Mouse (Mus musculus): ENCODE measurements around the gene Rnf5. TPM values are rescaled to one million over a fixed set of nuclear protein-coding genes. Genes with fewer than 3 reads are reported as not detected.

Gene Rnf5
- total RNA-seq, 1 experiment = 22.8 TPM

DNA sequence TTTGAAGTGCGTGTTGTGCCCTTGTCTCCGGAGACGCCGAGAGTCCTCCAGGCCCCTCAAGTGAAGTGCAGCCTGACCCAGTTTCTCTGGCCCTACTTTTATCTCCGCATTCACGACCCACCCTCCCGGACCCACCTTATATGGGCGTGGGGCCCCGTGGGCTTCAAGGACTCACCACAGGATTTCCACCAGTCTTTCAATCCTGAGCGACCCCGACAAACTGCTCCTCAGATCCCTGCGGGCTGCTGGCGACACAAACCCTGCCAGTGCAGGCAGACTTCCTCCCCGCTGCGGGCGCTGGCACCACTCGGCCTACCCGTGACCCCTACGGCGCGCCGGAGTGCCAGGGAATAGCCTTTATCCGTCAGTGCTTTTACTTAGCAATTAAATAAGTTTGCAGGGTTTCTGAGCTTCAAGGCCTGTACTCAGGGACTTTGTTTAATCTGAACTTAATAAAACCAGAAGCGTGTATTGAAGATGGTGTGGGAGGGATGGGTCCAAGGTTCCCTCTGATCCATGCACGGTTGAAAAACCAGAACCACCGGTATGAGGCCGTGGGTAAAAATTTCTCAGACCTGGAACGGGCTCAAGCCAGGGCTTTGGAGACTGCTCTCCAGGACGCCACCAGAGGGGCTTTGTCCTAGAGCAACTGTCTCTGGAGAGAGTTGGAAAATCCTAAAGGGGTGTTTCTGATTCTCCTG, 24.6 kb upstream of the Rnf5 start, which contains the start of gene Ppt2:
Ppt2 (minus strand) TSS at position 568 of the 701 bp plus-strand sequence.
- Histone ChIP-seq H3K9ac (ENCODE audit: insufficient read depth, low read depth, low read length, poor library complexity, severe bottlenecking) (peak within 1 kb of the TSS; percentile 76), H3K36me3 (ENCODE audit: control insufficient read depth, insufficient read depth, low read length, poor library complexity, severe bottlenecking) (peaks cover 4% of the 10 kb centered on the region; the same call in 1 of the 2 replicates), H3K4me3 (ENCODE audit: insufficient read depth in 1 of 2, low read depth in 1 of 2, low read length in 2 of 2, poor library complexity in 1 of 2, severe bottlenecking in 1 of 2) (peak within 1 kb of the TSS; percentile 52 to 80), H3K9me3 (ENCODE audit: control insufficient read depth, insufficient read depth, low read depth, low read length) (no peaks in the 10 kb centered on the region), H3K27ac (ENCODE audit: insufficient read depth, low read depth, low read length, poor library complexity, severe bottlenecking) (no peak within 1 kb of the TSS; the same call in 1 of the 2 replicates), H3K4me1 (ENCODE audit: control insufficient read depth in 2 of 2, insufficient read depth in 2 of 2, low read length in 2 of 2, poor library complexity in 1 of 2) (peaks cover 6 to 30% of the 10 kb centered on the region in 2 experiments; a peak in 3 of 4 replicates)
- in situ Hi-C loops (cut with MboI; ENCODE audit: low sequenced_read_pairs in 2 of 2, unreplicated experiment in 2 of 2) = no loop called here
- no peak for DNase-seq (ENCODE audit: low read depth, low spot score)
- no peak for TF ChIP-seq CHD2 (IDR thresholded peaks at IDR 0.05; ENCODE audit: low read depth, low read length)
- no peak for TF ChIP-seq HCFC1 (IDR thresholded peaks at IDR 0.05; ENCODE audit: borderline replicate concordance, insufficient read depth, low read length)
- TF ChIP-seq ZC3H11A (IDR thresholded peaks at IDR 0.05; ENCODE audit: borderline replicate concordance, low read depth, low read length) = no peak
- TF ChIP-seq ZNF384 (IDR thresholded peaks at IDR 0.05; ENCODE audit: low read depth, low read length) = no peak
- TF ChIP-seq MAFK (IDR thresholded peaks at IDR 0.05; ENCODE audit: insufficient read depth, low read depth, low read length) = no peak

DNA sequence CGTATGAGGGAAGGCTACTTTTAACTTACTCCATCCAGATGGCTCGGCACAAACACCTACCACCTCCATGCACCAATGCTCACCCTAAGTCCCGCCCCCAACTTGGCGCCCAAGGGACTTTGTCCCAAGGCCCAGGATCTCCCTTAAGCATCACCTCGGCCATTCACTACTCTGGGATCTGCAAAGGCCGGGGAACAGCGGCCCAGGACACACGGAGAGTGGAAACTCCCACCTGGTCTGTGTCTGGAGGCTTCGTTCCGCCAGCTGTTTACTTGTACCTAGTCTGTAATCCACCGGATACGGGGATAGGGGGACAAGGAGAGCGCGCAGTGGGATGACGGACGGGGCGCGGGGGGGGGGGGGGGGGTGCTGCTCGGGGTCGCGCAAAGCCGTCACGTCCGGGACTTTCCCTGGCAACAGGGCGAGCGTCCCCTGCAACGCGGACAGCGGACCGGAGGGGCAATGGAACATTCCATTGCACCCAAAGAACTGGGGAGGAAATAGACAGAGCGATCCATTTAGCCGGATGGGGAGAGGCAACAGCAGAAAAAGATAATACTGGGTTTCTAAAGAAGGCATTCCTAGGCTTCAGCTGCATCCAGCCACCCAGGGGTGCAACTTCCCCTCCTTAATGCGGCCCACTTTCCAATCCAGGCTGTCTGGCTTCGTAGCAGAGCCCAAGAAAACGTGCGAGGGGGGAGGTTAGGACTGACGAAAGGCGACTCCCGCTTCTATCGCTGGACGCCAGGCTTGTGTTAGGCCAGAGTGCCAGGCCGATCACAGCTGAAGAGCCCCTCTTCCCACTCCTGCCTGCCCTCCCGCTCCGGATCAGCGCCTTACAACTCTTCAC, 23.8 kb upstream of the Rnf5 start:
- in situ Hi-C loops (cut with MboI; ENCODE audit: low sequenced_read_pairs in 2 of 2, unreplicated experiment in 2 of 2) = no loop called here
- Histone ChIP-seq H3K36me3 (ENCODE audit: control insufficient read depth, insufficient read depth, low read length, poor library complexity, severe bottlenecking) (peaks cover 4% of the 10 kb centered on the region; the same call in 1 of the 2 replicates), H3K4me1 (ENCODE audit: control insufficient read depth in 2 of 2, insufficient read depth in 2 of 2, low read length in 2 of 2, poor library complexity in 1 of 2) (peaks cover 6 to 31% of the 10 kb centered on the region in 2 experiments; a peak in 3 of 4 replicates), H3K9me3 (ENCODE audit: control insufficient read depth, insufficient read depth, low read depth, low read length) (no peaks in the 10 kb centered on the region), H3K9ac (ENCODE audit: insufficient read depth, low read depth, low read length, poor library complexity, severe bottlenecking) (peak overlapping the region; percentile 76), H3K27ac (ENCODE audit: insufficient read depth, low read depth, low read length, poor library complexity, severe bottlenecking) (peak overlapping the region; percentile 33), H3K4me3 (ENCODE audit: insufficient read depth in 1 of 2, low read depth in 1 of 2, low read length in 2 of 2, poor library complexity in 1 of 2, severe bottlenecking in 1 of 2) (peak overlapping the region; percentile 67 to 80)
- no peak for TF ChIP-seq ZC3H11A (IDR thresholded peaks at IDR 0.05; ENCODE audit: borderline replicate concordance, low read depth, low read length)
- TF ChIP-seq MAFK (IDR thresholded peaks at IDR 0.05; ENCODE audit: insufficient read depth, low read depth, low read length) = no peak
- TF ChIP-seq CHD2 (IDR thresholded peaks at IDR 0.05; ENCODE audit: low read depth, low read length) = no peak
- no peak; the same call in 1 of the 2 replicates for TF ChIP-seq HCFC1 (IDR thresholded peaks at IDR 0.05; ENCODE audit: borderline replicate concordance, insufficient read depth, low read length)
- no peak for DNase-seq (ENCODE audit: low read depth, low spot score)

DNA sequence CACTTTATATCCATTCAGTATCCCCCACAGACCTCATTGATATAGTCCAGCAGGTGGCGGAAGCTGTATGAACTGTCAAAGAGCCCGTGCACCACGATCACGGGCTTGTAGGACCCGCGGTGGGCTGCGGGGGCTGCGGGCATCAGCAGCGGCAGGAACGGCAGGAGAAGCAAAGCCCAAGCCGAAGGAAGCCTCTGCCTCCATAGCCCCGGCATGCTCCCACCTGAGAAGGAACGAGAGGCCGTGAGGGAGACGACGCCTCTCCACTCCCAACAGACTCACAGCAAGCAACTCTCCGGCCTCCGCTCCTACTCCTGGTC, 23.2 kb upstream of the Rnf5 start:
- TF ChIP-seq ZC3H11A (IDR thresholded peaks at IDR 0.05; ENCODE audit: borderline replicate concordance, low read depth, low read length) (no peak), ZNF384 (IDR thresholded peaks at IDR 0.05; ENCODE audit: low read depth, low read length) (no peak), MAFK (IDR thresholded peaks at IDR 0.05; ENCODE audit: insufficient read depth, low read depth, low read length) (no peak), HCFC1 (IDR thresholded peaks at IDR 0.05; ENCODE audit: borderline replicate concordance, insufficient read depth, low read length) (no peak), CHD2 (IDR thresholded peaks at IDR 0.05; ENCODE audit: low read depth, low read length) (no peak)
- H3K27ac ChIP-seq (ENCODE audit: insufficient read depth, low read depth, low read length, poor library complexity, severe bottlenecking) = peak overlapping the region; percentile 33
- no peak for DNase-seq (ENCODE audit: low read depth, low spot score)
- in situ Hi-C loops (cut with MboI; ENCODE audit: low sequenced_read_pairs in 2 of 2, unreplicated experiment in 2 of 2) = no loop called here
- H3K9ac ChIP-seq (ENCODE audit: insufficient read depth, low read depth, low read length, poor library complexity, severe bottlenecking) = peak overlapping the region; percentile 69
- no peaks in the 10 kb centered on the region for H3K9me3 ChIP-seq (ENCODE audit: control insufficient read depth, insufficient read depth, low read depth, low read length)
- peaks cover 6 to 31% of the 10 kb centered on the region in 2 experiments; a peak in 3 of 4 replicates for H3K4me1 ChIP-seq (ENCODE audit: control insufficient read depth in 2 of 2, insufficient read depth in 2 of 2, low read length in 2 of 2, poor library complexity in 1 of 2)
- peaks cover 6% of the 10 kb centered on the region; the same call in 1 of the 2 replicates for H3K36me3 ChIP-seq (ENCODE audit: control insufficient read depth, insufficient read depth, low read length, poor library complexity, severe bottlenecking)
- H3K4me3 ChIP-seq (ENCODE audit: insufficient read depth in 1 of 2, low read depth in 1 of 2, low read length in 2 of 2, poor library complexity in 1 of 2, severe bottlenecking in 1 of 2) = peak overlapping the region; percentile 67 to 80

DNA sequence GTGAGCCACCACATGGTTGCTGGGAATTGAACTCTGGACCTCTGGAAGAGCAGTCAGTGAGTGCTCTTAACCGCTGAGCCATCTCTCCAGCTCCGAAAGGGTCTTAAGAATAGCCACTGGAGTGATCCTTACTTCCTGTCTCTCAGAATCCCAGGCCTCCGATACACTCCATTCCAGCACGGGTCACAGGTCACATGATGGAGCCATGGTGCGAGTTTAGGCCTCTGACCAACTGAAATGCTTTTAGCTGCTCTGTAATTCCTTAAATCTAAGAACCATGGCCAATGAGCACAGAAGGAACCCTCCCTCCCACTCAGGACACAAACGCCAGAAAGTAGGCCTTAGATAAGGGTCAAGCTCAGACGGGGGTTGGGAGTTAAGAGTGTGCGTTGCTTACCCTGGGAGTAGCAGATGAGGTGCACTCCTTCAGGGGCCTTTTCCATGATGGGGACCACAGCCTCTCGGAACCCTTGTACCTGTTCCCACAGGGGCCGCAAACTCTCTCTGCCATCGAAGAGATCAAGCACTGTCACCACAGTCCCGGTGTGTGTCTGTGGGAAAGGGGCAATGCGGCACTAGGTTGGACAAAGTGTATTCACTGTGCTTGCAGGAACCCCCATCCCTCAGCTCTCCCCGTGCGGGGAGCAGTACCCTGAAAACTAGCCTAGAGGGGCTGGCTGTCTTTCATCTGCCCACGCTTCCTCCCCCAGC, 22.7 kb upstream of the Rnf5 start:
- peak overlapping the region; percentile 67 to 80 for H3K4me3 ChIP-seq (ENCODE audit: insufficient read depth in 1 of 2, low read depth in 1 of 2, low read length in 2 of 2, poor library complexity in 1 of 2, severe bottlenecking in 1 of 2)
- in situ Hi-C loops (cut with MboI; ENCODE audit: low sequenced_read_pairs in 2 of 2, unreplicated experiment in 2 of 2) = no loop called here
- H3K36me3 ChIP-seq (ENCODE audit: control insufficient read depth, insufficient read depth, low read length, poor library complexity, severe bottlenecking) = peaks cover 6% of the 10 kb centered on the region; the same call in 1 of the 2 replicates
- no peak for TF ChIP-seq HCFC1 (IDR thresholded peaks at IDR 0.05; ENCODE audit: borderline replicate concordance, insufficient read depth, low read length)
- no peak for TF ChIP-seq ZC3H11A (IDR thresholded peaks at IDR 0.05; ENCODE audit: borderline replicate concordance, low read depth, low read length)
- no peak for TF ChIP-seq ZNF384 (IDR thresholded peaks at IDR 0.05; ENCODE audit: low read depth, low read length)
- TF ChIP-seq MAFK (IDR thresholded peaks at IDR 0.05; ENCODE audit: insufficient read depth, low read depth, low read length) = no peak
- no peak for TF ChIP-seq CHD2 (IDR thresholded peaks at IDR 0.05; ENCODE audit: low read depth, low read length)
- H3K9ac ChIP-seq (ENCODE audit: insufficient read depth, low read depth, low read length, poor library complexity, severe bottlenecking) = peak overlapping the region; percentile 69
- DNase-seq (ENCODE audit: low read depth, low spot score) = no peak
- no peak overlapping the region for H3K27ac ChIP-seq (ENCODE audit: insufficient read depth, low read depth, low read length, poor library complexity, severe bottlenecking)
- H3K9me3 ChIP-seq (ENCODE audit: control insufficient read depth, insufficient read depth, low read depth, low read length) = no peaks in the 10 kb centered on the region
- H3K4me1 ChIP-seq (ENCODE audit: control insufficient read depth in 2 of 2, insufficient read depth in 2 of 2, low read length in 2 of 2, poor library complexity in 1 of 2) = peaks cover 6 to 26% of the 10 kb centered on the region in 2 experiments; a peak in 3 of 4 replicates

All from ES-E14 (cell line).